Mouse (Mus musculus) CH12.LX (cell line): ENCODE measurements at regions not wholly inside any gene's neighbourhood (a gene's known extent, or its start where the extent isn't known, plus 50 kb on each side); places are given as distances from the start of the nearest gene placed in this dataset.

Experiments used
- DNase-seq: peaks from one replicate; pipeline ENCODE4 v3.0.0-alpha.2; 2013; ENCODE audit errors: extremely low read depth
- H3K27ac ChIP-seq: 2 replicates; pipeline ENCODE4 v1.5.1; 2012; ENCODE audit warnings: low read depth, mild to moderate bottlenecking, control low read depth, moderate library complexity; ENCODE audit not compliant: insufficient read depth
- H3K27me3 ChIP-seq: replicated peaks from 2 replicates; pipeline ENCODE3; 2012; ENCODE audit warnings: inconsistent platforms
- H3K36me3 ChIP-seq, 2 experiments: replicated peaks in 1 of 2; 2 replicates each; pipeline versions ENCODE3 to v1.6.1; 2012; ENCODE audit warnings: inconsistent platforms in 1 of 2, low read length in 1 of 2, mild to moderate bottlenecking in 1 of 2, mixed read lengths in 1 of 2, moderate library complexity in 1 of 2; ENCODE audit not compliant: control insufficient read depth in 1 of 2, insufficient read depth in 1 of 2
- H3K4me1 ChIP-seq, 2 experiments: 2 replicates each; pipeline ENCODE4 v1.6.1; 2012; ENCODE audit warnings: inconsistent platforms in 1 of 2, moderate library complexity in 1 of 2; ENCODE audit not compliant: insufficient read depth in 2 of 2, control insufficient read depth in 1 of 2
- H3K4me2 ChIP-seq: 2 replicates; pipeline ENCODE4 v1.6.1; 2012; ENCODE audit warnings: low read depth, mild to moderate bottlenecking, control low read depth; ENCODE audit not compliant: poor library complexity, insufficient read depth, severe bottlenecking
- H3K4me3 ChIP-seq, 3 experiments: fragments of 150-350 bp in 1 of 3; sonication (generic) in 1 of 3; replicated peaks in 1 of 3; 2 replicates each; pipeline versions ENCODE3 to v1.5.1; 2011 to 2012; ENCODE audit warnings: low read depth in 2 of 3, low read length in 2 of 3, mild to moderate bottlenecking in 2 of 3, moderate library complexity in 2 of 3, control low read depth in 1 of 3, improper control_type of control experiment in 1 of 3, inconsistent platforms in 1 of 3, mixed read lengths in 1 of 3; ENCODE audit not compliant: poor library complexity in 1 of 3
- H3K79me2 ChIP-seq: replicated peaks from 2 replicates; pipeline ENCODE4 v1.6.1; 2012; ENCODE audit warnings: mild to moderate bottlenecking, moderate library complexity; ENCODE audit not compliant: control insufficient read depth, poor library complexity, insufficient read depth, severe bottlenecking; ENCODE audit errors: extremely low read depth
- H3K9ac ChIP-seq: 2 replicates; pipeline ENCODE4 v1.6.1; 2012; ENCODE audit warnings: low read depth, mild to moderate bottlenecking, control low read depth, moderate library complexity; ENCODE audit not compliant: insufficient read depth
- H3K9me3 ChIP-seq: replicated peaks from 2 replicates; pipeline ENCODE3; 2012; ENCODE audit warnings: low read length, inconsistent platforms, mixed read lengths
- BHLHE40 ChIP-seq: IDR thresholded peaks from 2 replicates; pipeline ENCODE4 v1.6.1; 2011; ENCODE audit warnings: mild to moderate bottlenecking, low read depth, low read length, improper control_type of control experiment
- CHD1 ChIP-seq: IDR thresholded peaks from 2 replicates; pipeline ENCODE4 v1.6.1; 2012; ENCODE audit warnings: low read depth, low read length, improper control_type of control experiment, inconsistent platforms
- CHD2 ChIP-seq: IDR thresholded peaks from 2 replicates; pipeline ENCODE4 v1.6.1; 2011; ENCODE audit warnings: low read length, improper control_type of control experiment
- CTCF ChIP-seq, 2 experiments: IDR thresholded peaks in 1 of 2; conservative IDR thresholded peaks in 1 of 2; 2 replicates each; pipeline ENCODE4 v1.5.1; 2011 to 2012; ENCODE audit warnings: low read depth in 2 of 2, low read length in 2 of 2, improper control_type of control experiment in 1 of 2, inconsistent platforms in 1 of 2, mild to moderate bottlenecking in 1 of 2, moderate library complexity in 1 of 2
- E2F4 ChIP-seq: IDR thresholded peaks from 2 replicates; pipeline ENCODE4 v1.6.1; 2011; ENCODE audit warnings: low read depth, low read length, improper control_type of control experiment; ENCODE audit not compliant: insufficient replicate concordance
- ETS1 ChIP-seq: conservative IDR thresholded peaks from 2 replicates; pipeline ENCODE4 v1.6.1; 2012; ENCODE audit warnings: low read depth, mild to moderate bottlenecking, inconsistent platforms, low read length, improper control_type of control experiment, moderate library complexity
- HCFC1 ChIP-seq: IDR thresholded peaks from 2 replicates; pipeline ENCODE4 v1.6.1; 2012; ENCODE audit warnings: low read depth, mild to moderate bottlenecking, inconsistent platforms, low read length, improper control_type of control experiment
- KAT2A ChIP-seq: IDR thresholded peaks from 2 replicates; pipeline ENCODE4 v1.6.1; 2012; ENCODE audit warnings: low read length, improper control_type of control experiment, inconsistent platforms; ENCODE audit not compliant: insufficient replicate concordance
- MAX ChIP-seq: IDR thresholded peaks from 2 replicates; pipeline ENCODE4 v1.6.1; 2011; ENCODE audit warnings: low read length, improper control_type of control experiment
- MXI1 ChIP-seq: IDR thresholded peaks from 2 replicates; pipeline ENCODE4 v1.6.1; 2011; ENCODE audit warnings: mild to moderate bottlenecking, low read depth, low read length, improper control_type of control experiment
- MYC ChIP-seq: IDR thresholded peaks from 2 replicates; pipeline ENCODE4 v1.6.1; 2011; ENCODE audit warnings: low read depth, mild to moderate bottlenecking, improper control_type of control experiment, low read length
- PAX5 ChIP-seq: IDR thresholded peaks from 2 replicates; pipeline ENCODE4 v1.6.1; 2012; ENCODE audit warnings: low read length, inconsistent platforms, mixed read lengths
- POLR2A ChIP-seq: IDR thresholded peaks from 2 replicates; pipeline ENCODE4 v1.6.1; 2011; ENCODE audit warnings: low read depth, mild to moderate bottlenecking, improper control_type of control experiment, low read length
- POLR2AphosphoS2 ChIP-seq: IDR thresholded peaks from 2 replicates; pipeline ENCODE4 v1.6.1; 2011; ENCODE audit warnings: low read depth, low read length, improper control_type of control experiment
- SIN3A ChIP-seq: IDR thresholded peaks from 2 replicates; pipeline ENCODE4 v1.6.1; 2012; ENCODE audit warnings: low read length, improper control_type of control experiment, inconsistent platforms
- SMC3 ChIP-seq: IDR thresholded peaks from 2 replicates; pipeline ENCODE4 v1.6.1; 2011; ENCODE audit warnings: low read depth, low read length, improper control_type of control experiment
- UBTF ChIP-seq: IDR thresholded peaks from 2 replicates; pipeline ENCODE4 v1.6.1; 2012; ENCODE audit warnings: low read depth, mild to moderate bottlenecking, inconsistent platforms, low read length, improper control_type of control experiment, moderate library complexity
- USF1 ChIP-seq: IDR thresholded peaks from 2 replicates; pipeline ENCODE4 v1.6.1; 2014; ENCODE audit warnings: low read depth, mild to moderate bottlenecking, inconsistent platforms, low read length, improper control_type of control experiment
- USF2 ChIP-seq: conservative IDR thresholded peaks from 2 replicates; pipeline ENCODE4 v1.6.1; 2011; ENCODE audit warnings: low read depth, low read length, improper control_type of control experiment
- ZC3H11A ChIP-seq: IDR thresholded peaks from 2 replicates; pipeline ENCODE4 v1.6.1; 2012; ENCODE audit warnings: low read depth, mild to moderate bottlenecking, inconsistent platforms, low read length, improper control_type of control experiment
- ZKSCAN1 ChIP-seq: IDR thresholded peaks from 2 replicates; pipeline ENCODE4 v1.6.1; 2012; ENCODE audit warnings: low read depth, inconsistent platforms, low read length, improper control_type of control experiment, borderline replicate concordance
- ZNF384 ChIP-seq: IDR thresholded peaks from 2 replicates; pipeline ENCODE4 v1.6.1; 2012; ENCODE audit warnings: low read depth, low read length, improper control_type of control experiment, inconsistent platforms
- dilution Hi-C: fragments of 300-500 bp; cut with MboI; formaldehyde crosslinking; loops from 2 replicates; pipeline ENCODE4 v1.14.3; 2020; ENCODE audit warnings: low sequenced_read_pairs; ENCODE audit not compliant: extremely low pct_unique_long_range_greater_than_20kb, extremely low pct_ligation_motif_present
- in situ Hi-C: fragments of 300-500 bp; cut with MboI; formaldehyde crosslinking; loops from 3 replicates; pipeline ENCODE4 v1.14.3; 2019; ENCODE audit warnings: low sequenced_read_pairs, low pct_ligation_motif_present, low pct_unique_long_range_greater_than_20kb, mixed read lengths

- H3K27me3 ChIP-seq: no peaks in the 10 kb centered on the region
- dilution Hi-C loops: no loop called here
- in situ Hi-C loops: no loop called here
- no peaks in the 10 kb centered on the region for H3K79me2 ChIP-seq
- no peak overlapping the region for H3K9ac ChIP-seq
- no peak overlapping the region for H3K4me3 ChIP-seq
- TF ChIP-seq BHLHE40 (no peak), CHD1 (no peak), POLR2A (no peak), MYC (no peak), UBTF (no peak), POLR2AphosphoS2 (no peak), PAX5 (no peak), E2F4 (no peak)
- H3K9me3 ChIP-seq: no peaks in the 10 kb centered on the region
- DNase-seq: no peak
- no peaks in the 10 kb centered on the region for H3K36me3 ChIP-seq
- H3K4me2 ChIP-seq: no peak overlapping the region
- H3K27ac ChIP-seq: no peak overlapping the region
- H3K4me1 ChIP-seq: no peaks in the 10 kb centered on the region
Measured at GRCm38 (mm10) chr3:51064201-51064600, 160.0 kb upstream of the Noct start.

GRCm38 (mm10) chr3:51066373-51066772 is 157.9 kb upstream of the Noct start:
- dilution Hi-C loops (no loop called here), in situ Hi-C loops (no loop called here)
- Histone ChIP-seq H3K4me2 (no peak overlapping the region), H3K27me3 (no peaks in the 10 kb centered on the region), H3K9me3 (no peaks in the 10 kb centered on the region), H3K4me1 (no peaks in the 10 kb centered on the region), H3K27ac (no peak overlapping the region), H3K4me3 (no peak overlapping the region), H3K79me2 (no peaks in the 10 kb centered on the region), H3K36me3 (no peaks in the 10 kb centered on the region), H3K9ac (no peak overlapping the region)
- TF ChIP-seq USF2 (no peak), POLR2A (no peak), ETS1 (no peak), ZNF384 (no peak), USF1 (no peak), MXI1 (no peak), CTCF (conservative IDR thresholded peaks at IDR 0.05 in 1 of 2, IDR thresholded peaks at IDR 0.05 in 1 of 2; ENCODE audit: low read depth in 2 of 2, low read length in 2 of 2) (no peak), CHD1 (no peak), KAT2A (no peak), ZC3H11A (no peak), ZKSCAN1 (no peak), MAX (no peak), HCFC1 (no peak), SIN3A (no peak), SMC3 (no peak), CHD2 (no peak), BHLHE40 (no peak), PAX5 (no peak), UBTF (no peak), E2F4 (no peak)
- DNase-seq: no peak
